Mouse (Mus musculus): ENCODE measurements around the gene Gpatch3. TPM values are rescaled to one million over a fixed set of nuclear protein-coding genes. Genes with fewer than 3 reads are reported as not detected.
A peak's percentile ranks its signal among the peaks of the same experiment; 100 is the strongest.

Gpatch3 gene
- polyA plus RNA-seq, 1 experiment from 2014 or later, result 9.9 TPM

- 94% methylated on average over 5 of the region's 5 CpGs for WGBS
- no peak overlapping the region for H3K4me2 ChIP-seq
- H3K9me3 ChIP-seq, result no peaks in the 10 kb centered on the region
- no peak overlapping the region for H3K4me3 ChIP-seq
- H3K9ac ChIP-seq, result no peak overlapping the region
- peaks cover 24% of the 10 kb centered on the region for H3K36me3 ChIP-seq
- H3K27me3 ChIP-seq, result no peaks in the 10 kb centered on the region
- ATAC-seq (ENCODE audit: borderline replicate concordance, extremely low read depth, low FRiP score, low TSS enrichment), result no peak
- no peak overlapping the region for H3K27ac ChIP-seq
- peaks cover 7% of the 10 kb centered on the region; the same call in 1 of the 2 replicates for H3K4me1 ChIP-seq
Measured at GRCm38 (mm10) chr4:133611815-133612214, 37.3 kb downstream of the Gpatch3 start.

DNA sequence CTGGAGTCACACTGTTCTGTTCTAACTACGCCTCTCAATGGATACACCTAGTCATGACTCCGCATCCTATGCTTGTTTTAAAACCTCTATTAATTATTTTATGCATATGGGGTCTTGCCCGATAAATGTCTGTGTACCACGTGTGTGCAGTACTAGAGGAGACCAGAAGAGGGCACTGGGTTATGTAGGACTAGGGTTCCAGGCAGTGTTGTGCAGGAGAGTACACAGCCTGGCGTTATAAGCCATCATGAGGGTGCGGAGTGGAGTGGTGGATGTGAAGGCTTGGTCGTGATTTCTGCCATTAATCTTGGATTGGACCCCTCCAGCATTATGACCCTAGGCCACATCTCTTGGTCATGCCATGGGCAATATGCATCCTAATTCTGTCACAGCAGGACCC, 37.9 kb downstream of the Gpatch3 start:
- Histone ChIP-seq H3K27ac (no peak overlapping the region), H3K4me1 (peaks cover 7% of the 10 kb centered on the region; the same call in 1 of the 2 replicates), H3K4me3 (no peak overlapping the region), H3K4me2 (no peak overlapping the region), H3K36me3 (peaks cover 24% of the 10 kb centered on the region), H3K9me3 (no peaks in the 10 kb centered on the region), H3K9ac (no peak overlapping the region), H3K27me3 (no peaks in the 10 kb centered on the region)
- no peak for ATAC-seq (ENCODE audit: borderline replicate concordance, extremely low read depth, low FRiP score, low TSS enrichment)
- 95% methylated on average over 7 of the region's 7 CpGs for WGBS

GRCm38 (mm10) chr4:133613026-133613425, 38.5 kb downstream of the Gpatch3 start:
- H3K36me3 ChIP-seq, result peaks cover 29% of the 10 kb centered on the region
- H3K27ac ChIP-seq, result no peak overlapping the region
- H3K9me3 ChIP-seq, result no peaks in the 10 kb centered on the region
- H3K4me3 ChIP-seq, result no peak overlapping the region
- H3K4me2 ChIP-seq, result no peak overlapping the region
- ATAC-seq (ENCODE audit: borderline replicate concordance, extremely low read depth, low FRiP score, low TSS enrichment), result no peak
- H3K27me3 ChIP-seq, result no peaks in the 10 kb centered on the region
- WGBS, result 92% methylated on average over 8 of the region's 8 CpGs
- no peak overlapping the region for H3K9ac ChIP-seq
- peaks cover 7% of the 10 kb centered on the region; the same call in 1 of the 2 replicates for H3K4me1 ChIP-seq

- ATAC-seq (ENCODE audit: borderline replicate concordance, extremely low read depth, low FRiP score, low TSS enrichment), result no peak
- Histone ChIP-seq H3K4me1 (peaks cover 7% of the 10 kb centered on the region; the same call in 1 of the 2 replicates), H3K9ac (no peak overlapping the region), H3K36me3 (peaks cover 26% of the 10 kb centered on the region), H3K27ac (no peak overlapping the region), H3K9me3 (no peaks in the 10 kb centered on the region), H3K4me2 (no peak overlapping the region), H3K27me3 (no peaks in the 10 kb centered on the region), H3K4me3 (no peak overlapping the region)
- 82% methylated on average over 4 of the region's 4 CpGs for WGBS
Measured at GRCm38 (mm10) chr4:133613867-133614266, 39.3 kb downstream of the Gpatch3 start.

- H3K9me3 ChIP-seq, result no peaks in the 10 kb centered on the region
- peaks cover 7% of the 10 kb centered on the region; the same call in 1 of the 2 replicates for H3K4me1 ChIP-seq
- H3K36me3 ChIP-seq, result peaks cover 26% of the 10 kb centered on the region
- H3K9ac ChIP-seq, result no peak overlapping the region
- no peak overlapping the region for H3K4me2 ChIP-seq
- WGBS, result 81% methylated on average over 8 of the region's 8 CpGs
- no peak overlapping the region for H3K27ac ChIP-seq
- ATAC-seq (ENCODE audit: borderline replicate concordance, extremely low read depth, low FRiP score, low TSS enrichment), result 0 out of 2 replicates have a peak, but pooled peaks have one; percentile 21
- no peaks in the 10 kb centered on the region for H3K27me3 ChIP-seq
- H3K4me3 ChIP-seq, result no peak overlapping the region
Measured at GRCm38 (mm10) chr4:133614274-133614761, 39.8 kb downstream of the Gpatch3 start.

- no peak overlapping the region for H3K4me2 ChIP-seq
- H3K4me3 ChIP-seq, result no peak overlapping the region
- H3K27me3 ChIP-seq, result no peaks in the 10 kb centered on the region
- peak overlapping the region; percentile 44; the same call in 1 of the 2 replicates for H3K27ac ChIP-seq
- H3K9ac ChIP-seq, result no peak overlapping the region
- no peak for ATAC-seq (ENCODE audit: borderline replicate concordance, extremely low read depth, low FRiP score, low TSS enrichment)
- whole genome bisulfite sequencing, result 74% methylated on average over 10 of the region's 10 CpGs
- H3K4me1 ChIP-seq, result peaks cover 7% of the 10 kb centered on the region; the same call in 1 of the 2 replicates
- no peaks in the 10 kb centered on the region for H3K9me3 ChIP-seq
- peaks cover 26% of the 10 kb centered on the region for H3K36me3 ChIP-seq
Measured at GRCm38 (mm10) chr4:133615416-133615815, 40.9 kb downstream of the Gpatch3 start.

DNA sequence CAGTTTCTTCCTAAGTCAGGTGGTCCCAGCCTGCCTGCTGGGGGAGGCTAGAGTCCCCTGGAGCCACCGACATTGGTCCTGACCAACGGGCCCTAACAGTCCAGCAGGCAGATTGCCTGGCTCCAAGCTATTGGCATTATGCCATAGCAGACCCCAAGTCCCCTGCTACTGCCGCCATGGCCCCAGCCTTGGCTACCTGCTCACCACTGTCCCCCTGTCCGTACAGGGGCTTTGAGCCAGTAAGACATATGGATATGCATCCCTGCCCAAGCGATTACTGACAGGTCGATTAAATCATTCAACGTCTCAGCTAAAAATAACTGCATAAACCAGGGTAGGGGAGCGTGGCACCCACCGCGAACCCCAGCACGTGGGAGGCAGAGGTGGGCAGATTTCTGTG, 43.4 kb downstream of the Gpatch3 start:
- ATAC-seq (ENCODE audit: borderline replicate concordance, extremely low read depth, low FRiP score, low TSS enrichment), result no peak
- H3K4me3 ChIP-seq, result no peak overlapping the region
- H3K36me3 ChIP-seq, result peaks cover 14% of the 10 kb centered on the region
- no peaks in the 10 kb centered on the region for H3K9me3 ChIP-seq
- no peaks in the 10 kb centered on the region for H3K27me3 ChIP-seq
- H3K4me1 ChIP-seq, result peaks cover 7% of the 10 kb centered on the region; the same call in 1 of the 2 replicates
- H3K27ac ChIP-seq, result no peak overlapping the region
- H3K9ac ChIP-seq, result no peak overlapping the region
- 91% methylated on average over 11 of the region's 11 CpGs for WGBS
- no peak overlapping the region for H3K4me2 ChIP-seq

DNA sequence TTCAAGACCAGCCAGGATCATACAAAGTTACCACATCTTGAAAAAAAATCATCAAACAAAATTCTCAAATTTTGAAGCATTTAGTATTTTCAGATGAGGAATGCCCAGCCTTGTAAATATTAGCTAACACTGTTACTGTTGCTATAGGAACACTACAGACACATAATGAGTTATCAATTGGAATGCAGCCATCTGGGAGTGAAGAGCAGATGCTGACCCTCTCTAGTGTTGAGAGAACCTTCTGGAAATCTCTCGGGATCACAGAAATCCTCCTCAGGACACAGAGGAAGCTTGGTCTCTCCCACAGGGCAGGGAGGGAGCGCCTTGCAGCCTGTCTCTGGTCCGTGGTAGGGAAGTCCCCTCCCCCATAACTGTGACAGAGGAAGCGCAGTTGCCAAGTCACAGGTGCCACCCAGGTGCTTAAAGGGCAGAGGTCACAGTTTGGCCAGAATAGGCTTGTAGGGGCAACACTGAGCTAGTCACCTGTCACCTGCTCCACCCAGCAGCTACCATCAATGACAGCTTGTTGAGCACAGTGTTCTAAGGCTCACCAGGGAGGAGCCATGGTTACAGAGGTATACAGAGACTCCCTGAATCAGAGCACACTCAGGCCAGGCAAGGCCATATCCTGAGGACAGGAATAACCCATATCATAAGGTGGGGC, 45.1 kb downstream of the Gpatch3 start:
- H3K9me3 ChIP-seq, result no peaks in the 10 kb centered on the region
- no peak for ATAC-seq (ENCODE audit: borderline replicate concordance, extremely low read depth, low FRiP score, low TSS enrichment)
- H3K4me1 ChIP-seq, result peaks cover 5% of the 10 kb centered on the region; the same call in 1 of the 2 replicates
- H3K9ac ChIP-seq, result no peak overlapping the region
- no peak overlapping the region for H3K4me2 ChIP-seq
- no peaks in the 10 kb centered on the region for H3K27me3 ChIP-seq
- peaks cover 13% of the 10 kb centered on the region for H3K36me3 ChIP-seq
- 64% methylated on average over 4 of the region's 4 CpGs for WGBS
- H3K27ac ChIP-seq, result no peak overlapping the region
- H3K4me3 ChIP-seq, result no peak overlapping the region

DNA sequence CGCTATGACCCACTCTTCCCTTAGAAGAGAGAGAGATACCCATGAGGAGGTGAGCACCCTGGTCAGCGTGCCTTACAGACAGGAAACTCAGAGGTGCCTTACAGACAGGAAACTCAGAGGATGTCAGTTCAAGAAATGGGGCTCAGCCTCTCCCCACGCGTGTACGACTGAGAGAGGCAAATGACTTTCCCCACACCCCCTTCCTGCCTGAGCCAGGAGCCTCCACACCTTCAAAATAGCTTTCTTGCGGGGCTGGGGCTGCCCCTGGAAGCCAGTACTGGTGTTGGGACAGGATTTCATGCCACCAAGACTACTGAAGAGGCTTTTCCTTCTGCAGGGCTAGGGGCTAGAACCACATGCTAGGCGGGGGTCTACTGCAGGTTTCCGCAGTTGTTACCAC, 46.1 kb downstream of the Gpatch3 start:
- no peak overlapping the region for H3K4me2 ChIP-seq
- H3K4me1 ChIP-seq, result peaks cover 4% of the 10 kb centered on the region; the same call in 1 of the 2 replicates
- no peak overlapping the region for H3K9ac ChIP-seq
- no peak for ATAC-seq (ENCODE audit: borderline replicate concordance, extremely low read depth, low FRiP score, low TSS enrichment)
- no peaks in the 10 kb centered on the region for H3K27me3 ChIP-seq
- 84% methylated on average over 8 of the region's 8 CpGs for WGBS
- no peak overlapping the region for H3K27ac ChIP-seq
- H3K4me3 ChIP-seq, result no peak overlapping the region
- no peaks in the 10 kb centered on the region for H3K9me3 ChIP-seq
- H3K36me3 ChIP-seq, result peaks cover 13% of the 10 kb centered on the region

- Histone ChIP-seq H3K4me1 (0 out of 2 replicates have a peak, but pooled peaks cover 9% of the 10 kb centered on the region), H3K9me3 (no peaks in the 10 kb centered on the region), H3K4me2 (no peak overlapping the region), H3K27ac (no peak overlapping the region), H3K36me3 (peaks cover 18% of the 10 kb centered on the region; the same call in 1 of the 2 replicates), H3K27me3 (no peaks in the 10 kb centered on the region), H3K4me3 (no peak overlapping the region), H3K9ac (no peak overlapping the region)
- no peak for ATAC-seq (ENCODE audit: borderline replicate concordance, extremely low read depth, low FRiP score, low TSS enrichment)
- 76% methylated on average over 11 of the region's 11 CpGs for WGBS
Measured at GRCm38 (mm10) chr4:133622161-133622695, 47.7 kb downstream of the Gpatch3 start.

- Histone ChIP-seq H3K4me3 (no peak overlapping the region), H3K9ac (no peak overlapping the region), H3K36me3 (peaks cover 12% of the 10 kb centered on the region; the same call in 1 of the 2 replicates), H3K4me1 (peaks cover 9% of the 10 kb centered on the region; the same call in 1 of the 2 replicates), H3K27me3 (no peaks in the 10 kb centered on the region), H3K4me2 (no peak overlapping the region), H3K27ac (peak overlapping the region; percentile 79), H3K9me3 (no peaks in the 10 kb centered on the region)
- WGBS, result 87% methylated on average over 7 of the region's 7 CpGs
- no peak for ATAC-seq (ENCODE audit: borderline replicate concordance, extremely low read depth, low FRiP score, low TSS enrichment)
Measured at GRCm38 (mm10) chr4:133624830-133625229, 50.3 kb downstream of the Gpatch3 start.

- peaks cover 15% of the 10 kb centered on the region for H3K4me1 ChIP-seq
- peak overlapping the region; percentile 79 for H3K27ac ChIP-seq
- ATAC-seq (ENCODE audit: borderline replicate concordance, extremely low read depth, low FRiP score, low TSS enrichment), result peak; percentile 50
- H3K4me3 ChIP-seq, result no peak overlapping the region
- no peak overlapping the region for H3K9ac ChIP-seq
- no peaks in the 10 kb centered on the region for H3K9me3 ChIP-seq
- peaks cover 12% of the 10 kb centered on the region; the same call in 1 of the 2 replicates for H3K36me3 ChIP-seq
- WGBS, result 51% methylated on average over 11 of the region's 11 CpGs
- H3K27me3 ChIP-seq, result no peaks in the 10 kb centered on the region
- H3K4me2 ChIP-seq, result no peak overlapping the region
Measured at GRCm38 (mm10) chr4:133625621-133626071, 51.1 kb downstream of the Gpatch3 start.
